Mouse (Mus musculus) spleen, postnatal 0 days (tissue): ENCODE data around the gene Dkk3. TPM values are rescaled to one million over a fixed set of nuclear protein-coding genes. Genes with fewer than 3 reads are reported as not detected.

Experiments
- polyA plus RNA-seq: library from polyadenylated mRNA; unstranded; fragments of >200 nt; fragmentation: Nextera tagmentation; extraction: Ambion mirVana; gene quantifications from 2 replicates; pipeline ENCODE4 v1.2.1, GENCODE M21; 2015

Gene Dkk3
- 3.0 and 5.0 TPM in 2 replicates for polyA plus RNA-seq

DNA sequence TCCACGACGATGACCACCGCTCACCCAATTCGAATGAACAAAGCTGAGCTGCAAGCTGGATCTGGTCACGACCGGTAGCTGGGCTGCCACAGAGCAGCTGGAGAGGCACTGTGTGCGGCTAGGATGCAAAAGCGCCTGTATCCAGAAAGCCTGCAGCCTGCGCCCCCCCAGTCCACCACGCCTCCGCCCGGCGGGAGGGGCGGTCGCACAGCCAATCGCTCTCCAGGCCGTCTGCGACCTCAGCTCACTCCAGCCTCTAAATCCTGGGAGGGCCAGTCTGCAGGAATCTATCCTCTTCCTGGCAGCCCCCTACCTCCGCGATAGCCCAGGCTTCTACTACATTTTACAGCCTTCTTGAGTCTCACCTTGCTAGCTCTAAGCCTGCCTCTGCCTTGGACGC, at the start of gene Dkk3:
TSS of gene Dkk3 (minus strand) at position 116 of the 400 bp plus-strand sequence.

Other genes with a start within 250 kb of the Dkk3 start
- gene Usp47, start 135.6 kb downstream of the Dkk3 start, polyA plus RNA-seq, result 17.7 and 18.7 TPM in 2 replicates
- 0.82 and 1.2 TPM in 2 replicates for gene Mical2, start 66.8 kb upstream of the Dkk3 start, polyA plus RNA-seq